Mouse (Mus musculus) megakaryocyte, embryonic 14.5 days (primary cell): ENCODE measurements at regions not wholly inside any gene's neighbourhood (a gene's known extent, or its start where the extent isn't known, plus 50 kb on each side); places are given as distances from the start of the nearest gene placed in this dataset.

Experiments used
- FLI1 ChIP-seq: IDR thresholded peaks from 2 replicates; pipeline ENCODE4 v1.6.1; 2012; ENCODE audit warnings: low read length, inconsistent platforms, mixed read lengths
- GATA1 ChIP-seq: IDR thresholded peaks from 3 replicates; pipeline ENCODE4 v1.6.1; 2012; ENCODE audit warnings: mixed read lengths, low read length, inconsistent platforms, borderline replicate concordance

GRCm38 (mm10) chr13:37517055-37517807, 172.2 kb downstream of the Ly86 start:
- TF ChIP-seq GATA1 = no peak
- no peak for TF ChIP-seq FLI1
